In the genomic region with DNA sequence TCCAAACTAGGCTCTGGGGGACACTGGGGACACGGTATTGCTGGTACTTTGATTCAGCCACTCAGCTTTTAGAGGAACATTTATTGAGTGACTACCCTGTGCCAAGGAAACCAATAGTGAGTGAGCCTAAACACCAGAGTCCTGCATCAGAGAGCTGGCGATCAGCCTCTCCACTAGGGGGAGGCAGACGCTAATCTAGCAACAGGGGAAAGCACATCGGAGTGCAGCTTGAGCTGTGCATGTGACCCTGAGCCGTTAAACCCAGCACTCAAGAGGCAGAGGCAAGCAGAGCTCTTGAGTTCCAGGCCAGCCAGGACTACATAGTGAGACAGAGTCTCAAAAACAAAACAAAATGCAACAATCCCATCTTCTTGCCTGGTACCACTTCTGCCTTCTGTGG, we compare ENCODE assay signal across 8 mouse cellular contexts. TPM values are rescaled to one million over a fixed set of nuclear protein-coding genes. Genes with fewer than 3 reads are reported as not detected.
DNase-seq lines count a peak whose midpoint lies in the region; ATAC-seq lines count a peak whose summit lies in the region.

No protein-coding gene starts in this region.

- peak; percentile 74 for DNase-seq in layer of hippocampus, adult 11-12 months (ENCODE audit: low spot score)
- DNase-seq in layer of hippocampus, adult 9-10 months (ENCODE audit: low spot score), result no peak
- peak; percentile 89 for DNase-seq in ES-CJ7 (ENCODE audit: low read depth, low spot score)
- DNase-seq in adrenal gland, postnatal 10 days, result peak; percentile 77
- DNase-seq in gastrocnemius, postnatal 36 days, result peak; percentile 45 to 51
- peak; percentile 45 to 61 for DNase-seq in layer of hippocampus, postnatal 36 days
- peak; percentile 41 for DNase-seq in retina, embryonic 14.5 days (ENCODE audit: low spot score)

- H3K4me2 ChIP-seq in hindbrain, embryonic 13.5 days, result no peak overlapping the region

- 23% methylated on average over 5 of the region's 5 CpGs for WGBS in hindbrain, embryonic 13.5 days

- H3K4me1 ChIP-seq in hindbrain, embryonic 13.5 days (replicated peaks), result peaks cover 15% of the 10 kb centered on the region

- no peak overlapping the region for H3K4me3 ChIP-seq in hindbrain, embryonic 13.5 days

- H3K9ac ChIP-seq in hindbrain, embryonic 13.5 days, result no peak overlapping the region

- no peaks in the 10 kb centered on the region for H3K36me3 ChIP-seq in hindbrain, embryonic 13.5 days

- peaks cover 18% of the 10 kb centered on the region for H3K27me3 ChIP-seq in hindbrain, embryonic 13.5 days

- intact Hi-C loops in gastrocnemius, postnatal 36 days (cut with DNase I), result loop anchor here (2.0 kb wide), 1 partner anchor 20 kb away; no protein-coding TSS in a partner anchor

- no peak overlapping the region for H3K27ac ChIP-seq in hindbrain, embryonic 13.5 days

- no peak for ATAC-seq in hindbrain, embryonic 13.5 days (ENCODE audit: low FRiP score)

- no peaks in the 10 kb centered on the region for H3K9me3 ChIP-seq in hindbrain, embryonic 13.5 days

RNA-seq across cellular contexts. Expression of a gene that starts 0.6 kb away (rescaled TPM):
- total RNA-seq in adrenal gland, postnatal 10 days (2021), result under 1 TPM; 0.24 to 0.58 TPM
- under 1 TPM; 0.20 to 0.49 TPM for total RNA-seq in gastrocnemius, postnatal 36 days (2021)
- total RNA-seq in layer of hippocampus, postnatal 36 days (2021), result 1 to 10 TPM in 1 of 2 experiments, under 1 TPM in 1; 0.40 to 1.6 TPM
- polyA plus RNA-seq in hindbrain, embryonic 13.5 days (2015; fragmentation: Nextera tagmentation; extraction: Ambion mirVana), result 0.43 and 0.71 TPM in 2 replicates

RNA-seq across cellular contexts. Expression of a gene that starts 45.9 kb away (rescaled TPM):
- 10 to 100 TPM; 11.6 to 23.6 TPM for total RNA-seq in adrenal gland, postnatal 10 days (2021)
- not detected for total RNA-seq in gastrocnemius, postnatal 36 days (2021)
- under 1 TPM in 1 of 2 experiments, not detected in 1; 0.12 TPM for total RNA-seq in layer of hippocampus, postnatal 36 days (2021)
- 29.2 and 40.2 TPM in 2 replicates for polyA plus RNA-seq in hindbrain, embryonic 13.5 days (2015; fragmentation: Nextera tagmentation; extraction: Ambion mirVana)

RNA-seq across cellular contexts. Expression of a gene that starts 47.7 kb away (rescaled TPM):
- 1 to 10 TPM in 1 of 2 experiments, under 1 TPM in 1; 0.99 to 2.7 TPM for total RNA-seq in adrenal gland, postnatal 10 days (2021)
- total RNA-seq in gastrocnemius, postnatal 36 days (2021), result not detected
- under 1 TPM; 0.15 TPM for total RNA-seq in layer of hippocampus, postnatal 36 days (2021)
- 1.4 TPM in 2 replicates for polyA plus RNA-seq in hindbrain, embryonic 13.5 days (2015; fragmentation: Nextera tagmentation; extraction: Ambion mirVana)

Comparison
In these comparisons a context has a peak if more than half of its experiments do, and no peak if none do; other contexts are left out.
1. RNA of a gene that starts 45.9 kb away (total RNA-seq): 11.6 to 23.6 TPM in adrenal gland, postnatal 10 days; 0.12 TPM in layer of hippocampus, postnatal 36 days and not detected in gastrocnemius, postnatal 36 days; every median in the first group is over 10 times any median in the second.